Mouse (Mus musculus) A20 (cell line): Measurements from ENCODE around the gene Pde4d.

Experiments
- DNase-seq: peaks from one replicate; pipeline ENCODE4 v3.0.0-alpha.2; 2011; ENCODE audit warnings: low read depth, low spot score

Pde4d gene

DNA sequence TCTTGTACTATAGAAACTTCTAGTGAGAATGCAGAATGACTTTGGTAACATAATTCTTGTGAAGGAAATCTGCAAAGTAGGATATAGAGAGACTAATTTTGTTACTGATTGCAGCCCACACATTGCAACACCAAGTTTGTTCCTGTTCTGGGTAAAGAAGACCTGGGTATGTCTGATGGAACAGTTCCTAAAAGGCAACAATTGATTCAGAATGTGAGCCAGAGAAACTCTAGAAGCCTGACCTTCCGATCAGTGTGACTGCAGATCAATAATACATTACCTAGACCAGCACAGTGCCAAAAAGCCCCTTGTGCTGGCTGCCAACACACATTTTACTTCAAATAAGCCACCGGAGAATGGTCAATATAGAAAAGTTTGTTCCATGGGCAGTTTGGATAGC, 930.4 kb downstream of the Pde4d start:
- no peak for DNase-seq

DNA sequence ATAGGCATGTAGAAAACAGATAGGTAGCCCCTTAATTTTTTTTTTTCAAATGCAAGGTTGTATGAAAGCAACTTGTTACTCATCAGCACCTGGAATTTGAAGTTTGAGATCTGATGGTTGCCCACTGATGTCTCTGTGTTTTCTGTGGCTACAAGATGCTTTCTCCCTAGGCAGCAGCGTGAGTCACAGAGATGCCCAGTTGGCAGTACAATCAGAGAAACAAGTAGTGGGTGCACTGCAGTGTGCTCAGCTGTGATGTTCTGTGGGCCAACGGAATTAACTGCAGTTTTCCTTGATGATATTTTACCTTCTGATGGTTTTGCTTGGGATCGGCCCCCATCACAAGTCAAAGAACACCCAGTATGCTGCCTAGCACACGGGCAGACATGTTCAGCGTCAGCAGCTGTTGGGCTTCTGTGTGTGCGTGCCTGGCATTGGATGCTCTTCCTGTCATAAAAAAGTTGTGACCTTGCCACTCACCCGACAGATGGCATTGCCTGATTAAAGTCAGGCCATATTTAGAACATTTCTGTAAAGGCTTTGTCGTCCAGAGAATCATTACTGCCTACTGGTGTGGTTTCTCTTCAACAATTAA, 939.0 kb downstream of the Pde4d start:
- DNase-seq, result no peak

DNA sequence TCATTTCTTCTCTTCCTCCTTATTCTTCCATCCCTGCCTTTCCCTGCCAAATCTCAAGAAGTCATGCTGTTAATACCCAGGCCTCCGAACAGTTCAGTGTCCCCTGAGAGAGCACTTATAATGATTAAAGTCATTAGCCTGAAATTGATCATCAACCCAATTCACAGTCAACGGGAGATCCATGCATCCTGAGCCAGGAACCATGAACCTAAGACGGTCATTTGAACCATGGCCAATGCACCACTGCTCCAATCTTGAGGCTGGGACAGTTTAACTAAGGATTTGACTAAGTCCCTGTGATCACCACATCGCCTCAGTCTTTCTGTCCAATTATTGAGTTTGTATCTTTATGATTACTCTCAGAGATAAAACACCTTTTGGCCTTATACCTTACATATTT, 952.6 kb downstream of the Pde4d start:
- DNase-seq, result no peak

DNA sequence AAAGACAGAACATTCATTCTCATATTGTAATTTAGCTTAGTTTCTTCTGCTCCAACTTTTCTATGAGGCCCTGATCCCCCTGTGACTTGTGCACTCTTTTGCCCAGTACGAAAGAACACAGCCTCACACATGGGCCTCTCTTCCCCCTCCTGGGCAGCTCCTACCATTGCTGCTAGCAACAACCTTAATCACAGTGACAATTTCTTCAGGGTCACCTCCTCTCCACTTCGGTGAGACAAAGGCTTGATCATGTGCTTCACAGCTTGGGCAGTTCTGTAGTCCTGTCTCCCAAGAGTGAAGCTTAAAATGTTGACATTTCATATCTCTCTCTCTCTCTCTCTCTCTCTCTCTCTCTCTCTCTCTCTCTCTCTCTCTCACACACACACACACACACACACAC, 953.2 kb downstream of the Pde4d start:
- no peak for DNase-seq

DNA sequence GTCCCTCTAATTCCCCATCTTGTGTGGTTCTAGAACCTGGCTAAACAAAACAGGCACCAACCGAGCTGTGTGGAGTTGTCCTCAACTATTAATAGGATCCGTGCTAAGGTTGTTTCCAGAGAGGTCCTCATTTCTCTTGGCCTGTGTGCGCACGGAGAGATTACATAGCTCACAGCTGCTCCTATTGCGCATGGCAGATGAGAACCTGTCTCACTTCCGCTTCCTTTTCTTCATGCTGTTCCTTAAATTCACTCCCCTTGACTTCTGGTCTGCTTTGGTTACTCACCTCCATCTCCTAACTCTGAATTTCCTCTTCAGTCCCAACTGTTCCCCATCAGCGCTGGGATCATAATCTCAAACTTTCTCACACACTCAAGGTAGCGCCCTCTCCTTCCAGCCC, 956.6 kb downstream of the Pde4d start:
- DNase-seq, result no peak

DNA sequence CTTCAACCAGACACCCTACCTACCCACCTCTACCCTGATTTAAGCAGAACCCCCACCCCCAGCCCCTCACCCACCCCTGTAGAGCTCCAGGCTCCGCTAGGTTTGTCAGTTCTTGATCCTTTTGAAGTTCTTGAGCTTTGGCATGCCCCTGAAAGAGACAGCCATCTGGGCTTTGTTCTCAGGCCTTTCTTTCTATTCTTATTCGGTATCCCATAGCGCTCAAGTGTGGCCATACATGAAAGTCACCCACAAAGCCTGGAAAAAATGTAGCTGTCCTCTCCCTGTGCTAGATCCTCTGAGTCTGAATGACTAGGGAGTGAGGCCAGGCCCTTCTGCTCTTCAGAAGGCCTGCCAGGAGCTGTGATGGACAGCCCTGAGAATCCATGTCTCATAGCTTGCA, 957.6 kb downstream of the Pde4d start:
- DNase-seq, result no peak

DNA sequence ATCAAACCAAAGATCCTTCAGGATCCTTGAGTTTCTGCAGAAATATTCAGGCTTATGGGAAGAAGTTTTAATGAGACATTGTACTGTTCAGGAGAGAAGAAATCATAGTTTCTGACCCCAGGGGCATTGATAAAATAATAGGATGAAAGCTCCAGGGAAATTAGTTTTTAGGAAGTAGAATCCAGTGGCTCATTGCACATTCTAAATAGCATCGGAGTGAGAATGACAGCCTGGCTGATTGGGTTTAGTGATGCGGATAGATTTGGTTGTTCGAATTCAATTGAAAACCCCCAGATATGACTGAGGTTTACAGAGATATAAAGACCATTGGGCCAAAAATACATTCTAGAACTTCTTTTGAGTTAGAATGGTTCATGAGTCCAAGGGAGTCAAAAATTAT, 970.7 kb downstream of the Pde4d start:
- no peak for DNase-seq

DNA sequence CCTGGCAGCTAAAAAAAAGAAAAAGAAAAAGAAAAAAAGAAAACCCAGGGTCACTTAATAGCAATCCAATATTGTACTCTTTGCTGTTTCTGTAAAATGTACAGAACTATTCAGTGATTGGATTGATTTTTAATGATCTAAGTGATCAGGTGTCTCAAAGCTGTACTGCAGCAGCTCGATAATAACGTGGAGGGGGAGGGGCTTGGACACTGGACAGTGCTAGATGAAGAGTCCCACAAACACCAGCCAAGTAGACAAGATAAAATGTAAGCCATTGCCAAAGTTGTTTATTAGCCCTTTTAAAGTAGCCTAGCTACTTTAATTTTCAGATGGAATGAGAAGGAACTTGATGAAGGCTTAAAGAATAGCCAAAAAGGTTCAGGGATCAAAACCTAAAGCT, 975.2 kb downstream of the Pde4d start:
- DNase-seq, result no peak

DNA sequence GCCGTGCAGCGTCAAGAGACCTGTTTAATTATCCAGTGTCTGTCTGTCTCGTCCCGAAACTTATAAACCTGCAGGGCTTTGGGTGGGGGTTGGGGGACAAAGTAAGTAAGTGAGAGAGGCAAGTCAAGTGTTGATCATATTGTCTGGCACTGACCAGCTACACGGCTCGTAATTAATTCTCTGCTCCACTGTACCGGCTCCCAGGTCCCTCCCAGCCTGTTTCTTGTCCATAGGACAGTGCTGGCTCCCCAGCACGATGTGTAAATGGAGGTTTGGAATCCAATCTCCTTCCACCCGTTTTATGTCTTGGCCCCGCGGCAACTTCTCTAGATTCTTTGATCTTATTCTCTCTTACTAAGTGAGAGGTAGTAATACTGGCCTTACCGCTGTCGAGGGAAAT, 975.8 kb downstream of the Pde4d start:
- no peak for DNase-seq

DNA sequence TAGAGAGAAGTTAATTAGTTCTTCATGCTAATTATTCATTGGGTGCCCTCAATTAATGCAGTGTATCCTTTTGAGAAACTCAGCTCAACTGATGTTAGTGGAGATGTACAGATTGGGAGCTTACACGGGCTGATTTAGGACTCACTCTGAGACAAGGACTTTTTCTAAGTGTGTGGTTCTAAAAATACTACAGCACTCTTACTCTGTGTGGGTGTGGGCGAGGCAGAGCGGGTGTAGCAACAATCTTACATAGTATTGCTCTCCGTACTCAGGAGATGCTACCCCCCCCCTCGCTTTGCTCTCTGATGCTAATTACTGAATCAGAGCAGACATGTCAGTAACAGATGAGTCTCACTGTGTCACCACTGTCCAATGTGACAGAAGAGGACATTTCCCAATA, 976.3 kb downstream of the Pde4d start:
- DNase-seq, result no peak

DNA sequence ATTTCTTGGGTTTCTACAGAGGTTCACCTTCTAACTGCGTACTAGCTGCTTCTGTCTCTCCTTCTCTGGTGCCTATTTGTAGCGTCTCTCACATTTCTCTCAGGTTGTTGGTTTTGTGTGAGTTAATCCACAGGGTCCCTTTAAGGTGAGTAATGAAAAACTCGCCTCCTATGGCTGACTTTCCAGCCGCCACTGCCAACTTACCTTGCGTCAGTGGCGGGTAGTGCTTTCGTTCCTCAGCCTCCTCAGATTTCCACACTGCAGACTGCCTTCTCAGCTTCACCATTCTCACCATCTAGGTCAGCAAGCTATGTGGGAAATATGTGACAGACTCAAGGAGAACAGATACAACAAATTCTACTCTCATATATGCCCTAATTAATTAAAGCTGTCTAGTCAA, 977.8 kb downstream of the Pde4d start:
- DNase-seq, result no peak

DNA sequence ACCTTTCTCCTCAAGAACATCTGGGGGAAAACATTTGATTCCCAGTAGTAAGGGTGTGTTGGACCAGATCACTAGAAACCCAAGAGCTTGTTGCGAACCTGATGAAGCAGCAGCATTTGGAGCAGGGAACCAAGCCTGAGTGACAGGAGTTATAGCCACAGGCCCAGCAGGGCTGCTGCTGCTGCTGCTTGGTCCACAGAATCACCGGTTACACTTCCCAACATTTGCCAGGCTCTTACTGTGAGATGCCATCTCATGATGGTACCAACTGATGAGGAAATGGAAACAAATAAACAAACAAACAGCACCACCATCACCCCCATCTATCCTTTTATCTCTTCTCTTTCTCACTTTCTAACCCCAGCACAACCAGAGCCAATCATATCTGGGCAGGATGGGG, 979.8 kb downstream of the Pde4d start:
- DNase-seq, result no peak

DNA sequence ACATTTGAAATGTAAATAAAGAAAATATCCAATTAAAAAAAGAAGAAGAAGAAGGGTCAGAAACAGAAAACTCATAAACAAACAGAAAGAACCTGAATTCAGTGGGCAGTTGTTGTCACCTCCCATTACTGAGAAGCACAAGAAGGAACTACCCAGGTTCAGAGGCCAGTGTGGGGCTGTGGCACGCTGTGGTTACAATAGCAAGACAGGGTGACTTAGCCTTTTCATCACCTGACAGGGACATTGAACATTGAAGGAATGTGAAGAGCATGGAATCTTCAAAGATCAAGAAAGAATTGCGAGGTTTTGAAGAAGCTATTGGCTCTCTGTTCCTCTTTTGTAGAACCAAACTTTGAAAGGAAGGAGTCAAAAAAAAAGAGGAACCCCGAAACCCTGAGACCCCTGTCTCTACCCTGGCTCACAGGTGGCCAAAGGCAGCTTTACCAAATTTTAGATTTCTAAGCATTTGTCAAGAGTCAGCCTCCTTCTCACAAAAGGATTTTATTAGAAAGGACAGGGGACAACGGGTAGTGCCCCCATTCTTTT, 987.6 kb downstream of the Pde4d start:
- DNase-seq, result no peak

DNA sequence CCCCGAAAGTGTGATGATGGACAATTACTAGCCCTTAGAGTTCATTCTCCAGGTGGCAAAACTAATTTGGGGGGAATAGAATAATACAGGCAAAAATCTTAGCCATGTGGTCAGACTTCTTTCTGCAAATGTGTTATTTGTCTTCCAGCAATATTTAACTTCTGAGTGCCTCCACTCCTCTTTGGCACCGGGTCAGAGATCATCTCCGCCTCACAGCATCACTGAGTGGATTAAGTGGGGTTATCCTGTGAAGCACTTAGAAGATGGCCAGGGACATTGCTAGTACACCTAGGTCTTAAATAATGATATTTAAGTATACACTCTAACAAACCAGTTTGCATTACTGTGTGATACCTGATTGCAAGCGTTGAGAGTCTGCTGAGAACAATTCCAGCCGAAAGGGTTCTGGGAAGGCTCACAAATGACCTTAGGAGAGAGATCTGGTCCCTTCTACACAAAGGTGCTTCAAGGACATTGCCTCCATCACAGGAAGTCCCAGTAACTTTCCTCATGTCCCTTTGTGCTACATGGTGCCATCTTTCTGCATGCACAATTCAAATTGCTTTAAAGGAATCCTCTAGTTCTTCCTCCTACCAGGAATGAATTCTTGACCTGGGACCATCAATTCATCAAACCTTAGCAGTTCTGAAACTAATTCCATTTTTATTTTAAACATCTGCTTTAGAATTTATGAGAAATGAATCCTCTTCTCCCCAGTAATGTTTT, 989.9 kb downstream of the Pde4d start:
- no peak for DNase-seq

DNA sequence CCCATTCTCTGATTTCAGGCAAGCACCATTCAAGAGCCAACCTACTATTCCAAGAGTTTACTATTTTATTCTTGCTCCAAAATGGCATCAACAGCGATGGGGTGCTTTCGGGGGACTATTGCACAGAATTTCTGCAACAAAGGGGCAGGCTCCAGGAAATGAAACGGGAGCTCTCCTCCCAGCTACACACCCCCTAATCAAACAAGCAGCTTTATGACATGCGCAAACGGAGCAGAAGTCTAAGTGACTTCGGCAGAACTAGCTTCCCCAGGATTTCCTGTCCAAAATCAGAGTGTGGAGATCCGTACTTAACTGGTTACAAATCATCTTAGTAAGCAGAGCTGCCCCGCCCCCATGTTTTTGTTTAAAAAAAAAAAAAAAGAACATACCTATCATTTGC, 990.6 kb downstream of the Pde4d start:
- no peak for DNase-seq

DNA sequence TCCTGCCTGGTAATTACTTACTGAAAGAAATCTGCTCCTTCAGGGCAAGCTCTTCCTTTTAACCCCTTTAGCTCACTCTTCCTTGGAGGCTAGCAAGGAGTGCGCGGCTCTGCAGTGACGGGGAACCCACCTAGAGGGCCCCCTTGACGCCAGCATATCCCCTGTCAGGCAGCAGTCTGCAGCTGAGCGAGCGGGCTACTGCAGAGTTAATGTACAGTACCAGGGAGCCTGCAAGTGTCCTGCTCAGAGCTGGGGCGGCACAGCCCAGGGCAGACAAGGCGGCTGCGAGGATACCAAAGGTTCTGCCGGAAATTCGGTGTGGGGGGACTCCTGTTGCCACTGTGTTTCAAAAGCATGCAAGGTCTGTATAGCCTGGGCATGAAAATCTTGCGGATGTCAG, 991.1 kb downstream of the Pde4d start:
- DNase-seq, result no peak

DNA sequence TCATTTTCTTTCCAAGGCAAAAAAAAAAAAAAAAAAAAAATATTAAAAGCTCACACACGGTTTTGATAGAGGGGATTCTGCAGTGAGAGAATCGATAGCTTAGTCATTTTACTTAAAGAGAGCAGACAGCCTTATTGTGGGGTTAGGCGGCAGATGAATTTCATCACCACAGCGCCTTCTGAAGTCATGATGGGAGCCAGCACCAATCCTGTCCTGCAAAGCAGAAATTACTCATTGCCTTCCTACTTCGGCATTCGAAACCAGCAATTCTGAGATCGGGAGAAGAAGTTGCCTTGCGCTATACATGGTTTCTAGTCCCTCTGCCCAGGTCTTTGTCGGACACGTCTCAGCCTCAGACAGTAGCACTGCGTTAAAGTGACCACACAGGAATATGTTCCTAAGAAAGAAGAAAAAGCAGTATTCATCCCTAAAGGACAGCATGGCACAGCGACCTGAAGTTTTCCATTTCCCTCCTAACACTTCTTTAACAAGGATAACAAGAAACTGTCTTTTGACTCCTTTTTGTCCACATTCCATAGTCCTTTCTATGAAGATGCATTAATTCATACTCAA, 991.7 kb downstream of the Pde4d start:
- DNase-seq, result no peak

DNA sequence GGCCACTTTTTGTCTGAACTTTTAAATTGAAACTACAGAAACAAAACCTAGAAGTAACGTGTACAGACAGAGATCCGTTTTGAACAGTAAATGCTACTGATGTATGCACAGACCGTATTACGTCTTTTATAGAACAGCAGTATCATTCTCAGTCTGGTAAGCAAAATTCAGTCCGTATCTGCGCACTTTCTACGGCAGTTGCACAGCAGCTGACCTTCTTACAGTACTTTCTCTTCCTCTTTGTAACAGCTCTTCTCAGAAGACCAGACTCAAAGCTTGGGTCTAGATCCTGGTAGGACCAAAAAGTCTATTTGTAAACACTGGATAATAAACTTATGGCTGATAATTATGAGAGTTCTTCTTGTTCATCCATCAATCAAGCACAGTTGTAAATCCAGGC, 996.4 kb downstream of the Pde4d start:
- DNase-seq, result no peak

DNA sequence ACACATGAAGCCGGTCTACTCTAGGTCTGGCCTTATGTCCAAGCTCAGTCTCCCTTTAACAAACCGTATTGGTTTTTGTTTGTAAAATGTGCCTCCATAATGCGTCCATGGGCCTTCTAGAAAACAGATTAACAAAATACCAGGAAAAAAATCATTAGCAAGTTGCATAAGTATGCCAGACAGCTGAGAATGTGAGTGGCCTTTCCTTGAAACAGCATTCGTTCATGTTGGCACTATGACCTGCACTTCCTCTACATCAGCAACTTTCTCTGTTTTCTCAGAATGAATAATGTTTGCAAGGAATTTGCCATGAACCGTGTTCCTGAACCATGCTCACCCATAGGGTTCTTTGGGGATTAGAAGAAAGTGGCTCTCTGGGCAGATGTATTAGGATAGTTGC, 998.4 kb downstream of the Pde4d start:
- DNase-seq, result no peak

DNA sequence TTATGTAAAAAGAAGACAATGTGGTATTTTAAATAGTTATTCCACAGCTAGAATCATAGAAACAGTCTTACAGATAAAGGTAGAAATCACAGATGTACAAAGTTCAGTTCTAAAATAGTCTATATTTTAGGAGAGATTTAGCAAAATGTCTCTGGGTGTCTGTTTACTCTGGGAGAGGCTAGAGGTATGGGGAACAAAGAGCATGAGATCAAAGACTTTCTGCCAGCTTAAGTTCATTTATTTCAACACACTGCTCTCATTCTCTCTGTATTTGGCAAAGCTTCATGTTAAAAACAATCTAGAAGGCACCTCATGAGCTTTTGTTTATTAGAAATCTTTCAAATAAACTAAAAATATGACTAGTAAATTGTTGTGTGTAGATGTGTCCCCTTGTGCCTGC, 1024.6 kb downstream of the Pde4d start:
- no peak for DNase-seq

DNA sequence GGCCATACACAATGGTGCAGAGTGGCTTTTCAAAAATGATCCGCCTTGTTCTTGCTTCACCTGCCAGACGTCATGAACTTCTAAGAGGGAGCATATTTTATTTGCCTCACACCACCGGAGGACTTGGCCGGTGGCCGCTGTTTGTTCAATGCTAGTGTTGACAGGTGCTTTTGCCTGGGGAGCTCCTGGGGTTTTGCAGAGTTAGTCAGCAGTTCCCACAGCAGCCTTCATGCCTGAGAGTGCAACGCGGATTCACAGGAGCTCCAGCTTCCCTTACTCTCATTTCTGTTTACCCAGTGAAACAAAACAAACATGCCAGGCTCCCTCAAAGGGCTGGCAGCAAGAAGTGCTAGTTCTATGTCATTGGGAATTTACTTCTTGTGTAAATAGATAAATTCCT, 1031.7 kb downstream of the Pde4d start:
- DNase-seq, result no peak

DNA sequence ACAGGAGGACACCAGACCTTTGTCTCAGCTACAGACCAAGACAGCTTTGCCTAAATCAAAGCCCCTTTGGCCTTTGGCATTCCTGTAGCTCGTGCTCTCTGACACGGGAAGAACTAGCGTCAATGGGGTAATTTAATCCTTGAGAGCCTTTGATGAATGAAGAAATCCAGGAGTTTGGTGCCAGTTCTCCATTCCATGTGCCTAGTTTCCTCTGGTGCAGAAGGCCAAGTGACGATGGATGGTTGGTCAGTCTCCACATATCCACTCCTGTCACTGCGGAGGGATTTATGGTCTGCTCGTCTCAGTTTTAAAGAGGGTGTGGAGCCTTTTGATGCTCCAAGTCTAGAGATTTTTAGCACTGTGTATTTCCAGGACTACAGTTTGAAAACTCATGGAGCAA, 1036.4 kb downstream of the Pde4d start:
- DNase-seq, result no peak

DNA sequence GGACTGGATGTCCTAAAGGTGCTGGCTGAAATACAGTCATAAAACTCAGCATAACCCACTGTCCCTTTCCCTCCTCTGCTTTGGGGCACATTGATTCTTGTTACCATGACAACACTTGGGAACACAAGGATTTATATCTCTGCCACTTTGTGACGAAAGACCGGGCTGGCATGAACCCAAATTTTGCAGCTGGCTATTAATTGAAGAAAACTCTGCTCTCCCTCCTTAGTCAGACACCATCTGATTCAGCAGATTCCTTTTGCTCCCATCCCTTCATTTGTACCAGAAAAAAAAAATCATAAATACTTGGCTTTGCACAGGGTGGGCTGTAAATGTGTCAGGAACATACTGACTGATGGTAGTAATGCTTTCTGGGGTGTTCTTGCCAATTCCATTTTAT, 1037.6 kb downstream of the Pde4d start:
- no peak for DNase-seq
